ENCODE assay signal across 12 mouse cellular contexts in the genomic region with DNA sequence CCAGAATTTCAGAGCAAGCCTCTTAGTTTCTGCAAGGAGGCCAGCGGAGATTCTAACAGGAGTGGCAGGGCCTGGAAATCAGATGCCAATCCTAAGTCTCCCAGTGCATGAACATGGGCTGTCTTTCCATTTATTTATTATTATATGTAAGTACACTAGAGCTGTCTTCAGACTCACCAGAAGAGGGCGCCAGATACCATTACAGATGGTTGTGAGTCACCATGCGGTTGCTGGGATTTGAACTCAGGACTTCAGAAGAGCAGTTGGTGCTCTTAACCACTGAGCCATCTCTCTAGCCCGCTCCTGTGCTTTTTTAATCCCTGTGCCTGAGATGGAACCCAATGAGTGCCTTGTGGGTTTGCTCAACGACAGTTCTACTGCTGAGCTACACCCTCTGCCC. TPM values are rescaled to one million over a fixed set of nuclear protein-coding genes. Genes with fewer than 3 reads are reported as not detected.
DNase-seq lines count a peak whose midpoint lies in the region; TF ChIP-seq lines count a peak whose summit lies in the region.
"Had no signal": no experiment of that assay in that cellular context is flagged by ENCODE, and none has a peak within 500 bp of the region (broad histone marks: within the 10 kb centered on the region; RNA-seq: fewer than 3 reads in every experiment).

No protein-coding gene starts in this region.

- peak; percentile 39 for DNase-seq in embryo, embryonic 10.5 days (ENCODE audit: low spot score)
- DNase-seq in embryo, embryonic 10 days (ENCODE audit: low spot score): no peak
- DNase-seq in left cerebral cortex, adult 2 months (ENCODE audit: extremely low spot score in 1 of 2, low spot score in 2 of 2): no peak
- DNase-seq in left cerebral cortex, postnatal 36 days (ENCODE audit: low spot score in 2 of 2): no peak
- DNase-seq in thymus, postnatal 14 days: peak; percentile 40
- DNase-seq in thymus, adult 2 months: no peak
- peak; percentile 65 for DNase-seq in splenic B cell, adult 2 months (ENCODE audit: low read depth, low spot score)
- no peak for DNase-seq in heart, adult 11 months
- DNase-seq: layer of hippocampus, adult 9-11 months had no signal

- intact Hi-C loops in left cerebral cortex, adult 2 months (cut with DNase I): no loop called here
- intact Hi-C loops in left cerebral cortex, postnatal 36 days (cut with DNase I): no loop called here

- TF ChIP-seq CTCF in left cerebral cortex, adult 2 months (IDR thresholded peaks at IDR 0.05): peak; percentile 43
- TF ChIP-seq CTCF in thymus, adult 2 months (IDR thresholded peaks at IDR 0.05; ENCODE audit: borderline replicate concordance, control insufficient read depth, extremely low read depth, insufficient read depth, low read length, poor library complexity): no peak

- H3K4me1 ChIP-seq in thymus, adult 2 months (replicated peaks; ENCODE audit: control insufficient read depth, insufficient read depth, low read length): peaks cover 14% of the 10 kb centered on the region

- no peak overlapping the region for H3K27ac ChIP-seq in left cerebral cortex, adult 2 months
- no peak overlapping the region for H3K27ac ChIP-seq in thymus, adult 2 months (ENCODE audit: control insufficient read depth, insufficient read depth, low read length)
- H3K27ac ChIP-seq: embryonic facial prominence, embryonic 10.5 days; heart, embryonic 10.5 days had no signal

- 82% methylated on average over 5 of the region's 5 CpGs for WGBS in thymus, adult 2 months

- H3K27me3 ChIP-seq in thymus, adult 2 months (ENCODE audit: control insufficient read depth, insufficient read depth, low read length): no peaks in the 10 kb centered on the region
- H3K27me3 ChIP-seq in splenic B cell, adult 2 months (ENCODE audit: control insufficient read depth, insufficient read depth, low read length, poor library complexity, severe bottlenecking): no peaks in the 10 kb centered on the region

- H3K36me3 ChIP-seq in thymus, adult 2 months (ENCODE audit: control insufficient read depth, insufficient read depth, low read length): no peaks in the 10 kb centered on the region
- H3K36me3 ChIP-seq in splenic B cell, adult 2 months (ENCODE audit: control insufficient read depth, insufficient read depth, low read length, poor library complexity, severe bottlenecking): no peaks in the 10 kb centered on the region
- H3K36me3 ChIP-seq: embryonic facial prominence, embryonic 10.5 days; heart, embryonic 10.5 days had no signal

- TF ChIP-seq POLR2A in thymus, adult 2 months (IDR thresholded peaks at IDR 0.05; ENCODE audit: control insufficient read depth, extremely low read depth, insufficient read depth, low read length, poor library complexity): no peak

- H3K4me3 ChIP-seq in left cerebral cortex, adult 2 months: no peak overlapping the region
- H3K4me3 ChIP-seq in thymus, adult 2 months (ENCODE audit: control insufficient read depth, insufficient read depth, low read length): no peak overlapping the region
- H3K4me3 ChIP-seq: embryonic facial prominence, embryonic 10.5 days; heart, embryonic 10.5 days had no signal

RNA-seq across cellular contexts. Expression of a gene that starts 36.2 kb away (rescaled TPM):
- total RNA-seq in left cerebral cortex, adult 2 months (2021): 1 to 10 TPM; 7.9 to 9.0 TPM
- 10 to 100 TPM in 1 of 2 experiments, 1 to 10 TPM in 1; 10.0 to 12.6 TPM for total RNA-seq in left cerebral cortex, postnatal 36 days (2021)
- polyA plus RNA-seq in thymus, adult 2 months (2012; rRNA removed): 15.3 and 18.4 TPM in 2 replicates
- polyA plus RNA-seq: inflammation-experienced regulatory T-cells, adult 6 months had no signal

RNA-seq across cellular contexts. Expression of a gene that starts 54.2 kb away (rescaled TPM):
- total RNA-seq in left cerebral cortex, adult 2 months (2021): 1 to 10 TPM; 1.8 to 2.2 TPM
- total RNA-seq in left cerebral cortex, postnatal 36 days (2021): 1 to 10 TPM; 1.5 to 2.6 TPM
- polyA plus RNA-seq in thymus, adult 2 months (2012; rRNA removed): 4.2 and 6.5 TPM in 2 replicates

Comparison
In these comparisons a context has a peak if more than half of its experiments do, and no peak if none do; other contexts are left out.
1. DNase-seq: peak in embryo, embryonic 10.5 days (single experiment), thymus, postnatal 14 days (single experiment) and splenic B cell, adult 2 months (single experiment); none in embryo, embryonic 10 days (single experiment), left cerebral cortex, adult 2 months (0 of 2), left cerebral cortex, postnatal 36 days (0 of 2), thymus, adult 2 months (single experiment) and heart, adult 11 months (single experiment).